23 mouse cellular contexts compared by ENCODE assay signal in genomic region chr1:74334607-74335006, GRCm38 (mm10). TPM values are rescaled to one million over a fixed set of nuclear protein-coding genes. Genes with fewer than 3 reads are reported as not detected.
DNase-seq lines count a peak whose midpoint lies in the region; ATAC-seq and TF ChIP-seq lines count a peak whose summit lies in the region.
"Had no signal": no experiment of that assay in that cellular context is flagged by ENCODE, and none has a peak within 500 bp of the region (broad histone marks: within the 10 kb centered on the region; RNA-seq: fewer than 3 reads in every experiment).

No protein-coding gene starts in this region.

- TF ChIP-seq CTCF in gastrocnemius, adult 2 months (IDR thresholded peaks at IDR 0.05): no peak
- TF ChIP-seq CTCF in liver, adult 2 months (IDR thresholded peaks at IDR 0.05; ENCODE audit: low read depth, low read length): no peak

- ATAC-seq in heart, embryonic 16.5 days (replicated peaks; ENCODE audit: extremely low read depth, insufficient read depth, low FRiP score): no peak
- no peak for ATAC-seq in limb, embryonic 13.5 days (ENCODE audit: low FRiP score, low read depth)
- ATAC-seq: CD4-positive, CD25-positive, alpha-beta regulatory T cell, adult 4 months; midbrain, embryonic 16.5 days had no signal

- TF ChIP-seq POLR2A in liver, adult 2 months (IDR thresholded peaks at IDR 0.05; ENCODE audit: extremely low read depth, insufficient read depth, low read length): no peak

- no peaks in the 10 kb centered on the region for H3K27me3 ChIP-seq in heart, embryonic 16.5 days (ENCODE audit: control insufficient read depth, insufficient read depth, low read length)
- no peaks in the 10 kb centered on the region for H3K27me3 ChIP-seq in liver, adult 2 months (ENCODE audit: control insufficient read depth, insufficient read depth, low read length)
- H3K27me3 ChIP-seq in limb, embryonic 13.5 days: no peaks in the 10 kb centered on the region
- H3K27me3 ChIP-seq: hindbrain, embryonic 15.5 days; lung, embryonic 15.5 days had no signal

- H3K4me1 ChIP-seq in heart, embryonic 16.5 days (ENCODE audit: control insufficient read depth, insufficient read depth, low read length): peaks cover 56% of the 10 kb centered on the region
- H3K4me1 ChIP-seq in liver, adult 2 months (ENCODE audit: control insufficient read depth, insufficient read depth, low read length): peaks cover 43% of the 10 kb centered on the region
- peaks cover 37% of the 10 kb centered on the region for H3K4me1 ChIP-seq in limb, embryonic 13.5 days

- H3K9me3 ChIP-seq in heart, embryonic 16.5 days (replicated peaks; ENCODE audit: control insufficient read depth, low read length): no peaks in the 10 kb centered on the region
- no peaks in the 10 kb centered on the region for H3K9me3 ChIP-seq in limb, embryonic 13.5 days
- H3K9me3 ChIP-seq: hindbrain, embryonic 15.5 days; liver, embryonic 15.5 days; lung, embryonic 15.5 days had no signal

- intact Hi-C loops in gastrocnemius, adult 2 months (cut with DNase I): no loop called here
- intact Hi-C loops in left cerebral cortex, postnatal 14 days (cut with DNase I): no loop called here

- DNase-seq in gastrocnemius, adult 2 months: no peak
- DNase-seq in gastrocnemius, postnatal 10 days: no peak
- DNase-seq in heart, adult 9 months (ENCODE audit: low spot score in 2 of 2): no peak
- peak; percentile 53 for DNase-seq in liver, adult 2 months (ENCODE audit: extremely low read depth, low read depth, low spot score)
- DNase-seq in liver: no peak
- no peak for DNase-seq in left cerebral cortex, postnatal 14 days (ENCODE audit: low spot score in 2 of 2)
- DNase-seq: adrenal gland, postnatal 25 days; kidney, adult 2 months; layer of hippocampus, adult 9-11 months; lung, postnatal 36 days; right cerebral cortex, adult 18-20 months; right cerebral cortex, postnatal 4 days; thymus, adult 18-20 months; thymus, postnatal 36 days had no signal

- no peak overlapping the region for H3K9ac ChIP-seq in heart, embryonic 16.5 days (ENCODE audit: low read length)
- no peak overlapping the region for H3K9ac ChIP-seq in liver, adult 2 months (ENCODE audit: low read depth, low read length)
- H3K9ac ChIP-seq in limb, embryonic 13.5 days: no peak overlapping the region; the same call in 1 of the 2 replicates
- H3K9ac ChIP-seq: hindbrain, embryonic 15.5 days; liver, embryonic 15.5 days; lung, embryonic 15.5 days had no signal

- H3K4me2 ChIP-seq in heart, embryonic 16.5 days (ENCODE audit: low read depth, low read length): peak overlapping the region; percentile 26
- H3K4me2 ChIP-seq in limb, embryonic 13.5 days (replicated peaks): no peak overlapping the region
- H3K4me2 ChIP-seq: hindbrain, embryonic 15.5 days; liver, embryonic 15.5 days had no signal

- 83% methylated on average over 3 of the region's 3 CpGs for WGBS in heart, embryonic 16.5 days
- 27% methylated on average over 3 of the region's 3 CpGs for WGBS in liver, adult 2 months
- 71% methylated on average over 3 of the region's 3 CpGs for WGBS in limb, embryonic 13.5 days

- peak overlapping the region; percentile 84 for H3K4me3 ChIP-seq in gastrocnemius, adult 2 months
- no peak overlapping the region for H3K4me3 ChIP-seq in heart, embryonic 16.5 days (ENCODE audit: low read length)
- H3K4me3 ChIP-seq in liver, adult 2 months (ENCODE audit: insufficient read depth, low read depth, low read length): no peak overlapping the region
- H3K4me3 ChIP-seq in limb, embryonic 13.5 days: no peak overlapping the region
- H3K4me3 ChIP-seq: hindbrain, embryonic 15.5 days; liver, embryonic 15.5 days; lung, embryonic 15.5 days; megakaryocyte, embryonic 14.5 days had no signal

- no peaks in the 10 kb centered on the region for H3K36me3 ChIP-seq in heart, embryonic 16.5 days (ENCODE audit: control insufficient read depth, insufficient read depth)
- H3K36me3 ChIP-seq in liver, adult 2 months (ENCODE audit: control insufficient read depth, insufficient read depth, low read length): no peaks in the 10 kb centered on the region
- H3K36me3 ChIP-seq in limb, embryonic 13.5 days: 0 out of 2 replicates have a peak, but pooled peaks cover 4% of the 10 kb centered on the region
- H3K36me3 ChIP-seq: hindbrain, embryonic 15.5 days; liver, embryonic 15.5 days; lung, embryonic 15.5 days had no signal

- peaks cover 13% of the 10 kb centered on the region; the same call in 1 of the 2 replicates for H3K79me2 ChIP-seq in liver, adult 2 months (ENCODE audit: control insufficient read depth, insufficient read depth, low read length)

- peak overlapping the region; percentile 89 for H3K27ac ChIP-seq in gastrocnemius, adult 2 months
- peak overlapping the region; percentile 37 for H3K27ac ChIP-seq in heart, embryonic 16.5 days (ENCODE audit: low read length)
- H3K27ac ChIP-seq in liver, adult 2 months (replicated peaks; ENCODE audit: insufficient read depth, low read depth, low read length): peak overlapping the region; percentile 73; the same call in 1 of the 2 replicates
- H3K27ac ChIP-seq in limb, embryonic 13.5 days: 0 out of 2 replicates have a peak overlapping the region, but pooled peaks have one; percentile 29
- H3K27ac ChIP-seq: hindbrain, embryonic 15.5 days; liver, embryonic 15.5 days; lung, embryonic 15.5 days had no signal

RNA-seq across cellular contexts. Expression of gene Catip, which starts 27.3 kb away (rescaled TPM):
- under 1 TPM in 1 of 2 experiments, not detected in 1; 0.13 TPM for total RNA-seq in gastrocnemius, adult 2 months (2021)
- under 1 TPM; 0.16 to 0.36 TPM for total RNA-seq in gastrocnemius, postnatal 10 days (2021)
- 0.62 and 1.1 TPM in 2 replicates for polyA plus RNA-seq in heart, embryonic 16.5 days (2015; fragmentation: Nextera tagmentation; extraction: Ambion mirVana)
- 0.09 TPM in 1 of 2 replicates, not detected in the other for total RNA-seq in liver, adult 2 months (2014; rRNA removed)
- 0.09 TPM in 1 of 2 replicates, not detected in the other for polyA plus RNA-seq in liver, adult 2 months (2012; rRNA removed)
- polyA plus RNA-seq in limb, embryonic 13.5 days (2015; fragmentation: Nextera tagmentation; extraction: Ambion mirVana): 1.2 and 1.5 TPM in 2 replicates
- 1 to 10 TPM in 1 of 2 experiments, under 1 TPM in 1; 0.75 to 1.9 TPM for total RNA-seq in left cerebral cortex, postnatal 14 days (2021)
- polyA plus RNA-seq: liver, embryonic 15.5 days had no signal

RNA-seq across cellular contexts. Expression of gene Tmbim1, which starts 29.2 kb away (rescaled TPM):
- 10 to 100 TPM; 35.2 to 35.4 TPM for total RNA-seq in gastrocnemius, adult 2 months (2021)
- total RNA-seq in gastrocnemius, postnatal 10 days (2021): 10 to 100 TPM; 43.5 to 50.3 TPM
- polyA plus RNA-seq in heart, embryonic 16.5 days (2015; fragmentation: Nextera tagmentation; extraction: Ambion mirVana): 51.2 and 51.4 TPM in 2 replicates
- total RNA-seq in liver, adult 2 months (2014; rRNA removed): 26.1 and 31.5 TPM in 2 replicates
- polyA plus RNA-seq in liver, adult 2 months (2012; rRNA removed): 89.8 and 101 TPM in 2 replicates
- polyA plus RNA-seq in limb, embryonic 13.5 days (2015; fragmentation: Nextera tagmentation; extraction: Ambion mirVana): 30.6 and 31.7 TPM in 2 replicates
- 10 to 100 TPM; 16.3 to 17.8 TPM for total RNA-seq in left cerebral cortex, postnatal 14 days (2021)

RNA-seq across cellular contexts. Expression of gene Slc11a1, which starts 40.4 kb away (rescaled TPM):
- 1 to 10 TPM; 3.8 to 5.6 TPM for total RNA-seq in gastrocnemius, adult 2 months (2021)
- total RNA-seq in gastrocnemius, postnatal 10 days (2021): 1 to 10 TPM; 2.5 to 5.2 TPM
- polyA plus RNA-seq in heart, embryonic 16.5 days (2015; fragmentation: Nextera tagmentation; extraction: Ambion mirVana): 3.4 and 4.3 TPM in 2 replicates
- 17.5 and 23.4 TPM in 2 replicates for total RNA-seq in liver, adult 2 months (2014; rRNA removed)
- polyA plus RNA-seq in liver, adult 2 months (2012; rRNA removed): 10.8 and 21.4 TPM in 2 replicates
- polyA plus RNA-seq in limb, embryonic 13.5 days (2015; fragmentation: Nextera tagmentation; extraction: Ambion mirVana): 2.4 and 2.9 TPM in 2 replicates
- total RNA-seq in left cerebral cortex, postnatal 14 days (2021): 1 to 10 TPM; 3.4 to 4.3 TPM
- total RNA-seq: hematopoietic stem cell, adult 5-6 weeks had no signal

RNA-seq across cellular contexts. Expression of gene Pnkd, which starts 49.9 kb away (rescaled TPM):
- 10 to 100 TPM; 45.4 to 70.5 TPM for total RNA-seq in gastrocnemius, adult 2 months (2021)
- total RNA-seq in gastrocnemius, postnatal 10 days (2021): 10 to 100 TPM; 69.7 to 70.5 TPM
- 314 and 324 TPM in 2 replicates for polyA plus RNA-seq in heart, embryonic 16.5 days (2015; fragmentation: Nextera tagmentation; extraction: Ambion mirVana)
- total RNA-seq in liver, adult 2 months (2014; rRNA removed): 28.0 and 34.4 TPM in 2 replicates
- polyA plus RNA-seq in liver, adult 2 months (2012; rRNA removed): 130 and 138 TPM in 2 replicates
- 108 and 112 TPM in 2 replicates for polyA plus RNA-seq in limb, embryonic 13.5 days (2015; fragmentation: Nextera tagmentation; extraction: Ambion mirVana)
- 100 to 1,000 TPM; 118 to 134 TPM for total RNA-seq in left cerebral cortex, postnatal 14 days (2021)

RNA-seq across cellular contexts. Expression of gene Aamp, which starts 50.1 kb away (rescaled TPM):
- 10 to 100 TPM; 69.4 to 76.1 TPM for total RNA-seq in gastrocnemius, adult 2 months (2021)
- 10 to 100 TPM; 90.7 to 94.4 TPM for total RNA-seq in gastrocnemius, postnatal 10 days (2021)
- polyA plus RNA-seq in heart, embryonic 16.5 days (2015; fragmentation: Nextera tagmentation; extraction: Ambion mirVana): 214 and 223 TPM in 2 replicates
- 112 and 115 TPM in 2 replicates for total RNA-seq in liver, adult 2 months (2014; rRNA removed)
- 156 TPM in 2 replicates for polyA plus RNA-seq in liver, adult 2 months (2012; rRNA removed)
- 220 and 232 TPM in 2 replicates for polyA plus RNA-seq in limb, embryonic 13.5 days (2015; fragmentation: Nextera tagmentation; extraction: Ambion mirVana)
- total RNA-seq in left cerebral cortex, postnatal 14 days (2021): 100 to 1,000 TPM; 135 to 137 TPM

Comparison
In these comparisons a context has a peak if more than half of its experiments do, and no peak if none do; other contexts are left out.
1. H3K27ac ChIP-seq: peak in every context shown above with its lines; median percentile 89 in gastrocnemius, adult 2 months; 73 in liver, adult 2 months; 37 in heart, embryonic 16.5 days; 29 in limb, embryonic 13.5 days.